Mouse (Mus musculus) lung, postnatal 0 days (tissue): ENCODE measurements around the gene 5730455P16Rik. TPM values are rescaled to one million over a fixed set of nuclear protein-coding genes. Genes with fewer than 3 reads are reported as not detected.

ENCODE experiments used
- ATAC-seq: fragments of 200-750 bp; cut with Nextera tagmentation; 2 replicates; pipeline ENCODE4 v1.8.0; 2017; ENCODE audit warnings: moderate library complexity
- DNase-seq: peaks from one replicate; pipeline ENCODE4 v3.0.0-alpha.2; 2016; ENCODE audit warnings: low spot score
- H3K27ac ChIP-seq: fragments of 300-500 bp; sonication (generic); 2 replicates; pipeline ENCODE4 v1.5.1; 2014; ENCODE audit warnings: antibody characterized with exemption, mild to moderate bottlenecking, low read length, mixed read lengths
- H3K27me3 ChIP-seq: fragments of 300-500 bp; sonication (generic); replicated peaks from 2 replicates; pipeline ENCODE4 v1.6.1; 2014; ENCODE audit warnings: low read length, mixed read lengths; ENCODE audit not compliant: insufficient read depth
- H3K36me3 ChIP-seq: fragments of 300-500 bp; sonication (generic); 2 replicates; pipeline ENCODE4 v1.6.1; 2014; ENCODE audit warnings: low read length, mixed read lengths; ENCODE audit not compliant: insufficient read depth
- H3K4me1 ChIP-seq: fragments of 300-500 bp; sonication (generic); 2 replicates; pipeline ENCODE4 v1.6.1; 2014; ENCODE audit warnings: antibody characterized with exemption, low read depth, low read length, mixed read lengths; ENCODE audit not compliant: insufficient read depth
- H3K4me2 ChIP-seq: fragments of 300-500 bp; sonication (generic); replicated peaks from 2 replicates; pipeline ENCODE4 v1.6.1; 2014; ENCODE audit warnings: low read depth, mild to moderate bottlenecking, low read length, moderate library complexity, mixed read lengths
- H3K4me3 ChIP-seq: fragments of 300-500 bp; sonication (generic); 2 replicates; pipeline ENCODE4 v1.5.1; 2014; ENCODE audit warnings: low read depth, low read length
- H3K9ac ChIP-seq: fragments of 300-500 bp; sonication (generic); replicated peaks from 2 replicates; pipeline ENCODE4 v1.6.1; 2014; ENCODE audit warnings: low read depth, mild to moderate bottlenecking
- H3K9me3 ChIP-seq: fragments of 300-500 bp; sonication (generic); 2 replicates; pipeline ENCODE4 v1.6.1; 2016; ENCODE audit warnings: low read length, mixed read lengths
- CTCF ChIP-seq: IDR thresholded peaks from 2 replicates; pipeline ENCODE4 v1.5.1; 2016; ENCODE audit warnings: antibody characterized with exemption, mild to moderate bottlenecking
- EP300 ChIP-seq: IDR thresholded peaks from 2 replicates; pipeline ENCODE4 v1.6.1; 2016; ENCODE audit warnings: antibody characterized with exemption, mild to moderate bottlenecking, control low read depth
- whole genome bisulfite sequencing: fragments of 180-500 bp; shearing (Covaris S2); extraction: QIAGEN DNeasy Blood & Tissue Kit; methylation state at CpG from one replicate; pipeline ENCODE4 v1.1.7; 2014; 5-methylcytosine and 5-hydroxymethylcytosine counted together
- polyA plus RNA-seq: library from polyadenylated mRNA; unstranded; fragments of >200 nt; fragmentation: Nextera tagmentation; extraction: Ambion mirVana; gene quantifications from 2 replicates; pipeline ENCODE4 v1.2.1, GENCODE M21; 2015

The 5730455P16Rik gene
- polyA plus RNA-seq, 1 experiment from 2014 or later, result 13.3 TPM

- H3K4me3 ChIP-seq, result no peak overlapping the region
- no peaks in the 10 kb centered on the region for H3K9me3 ChIP-seq
- DNase-seq (peak; percentile 54), ATAC-seq (no peak)
- no peaks in the 10 kb centered on the region for H3K27me3 ChIP-seq
- H3K36me3 ChIP-seq, result no peaks in the 10 kb centered on the region
- no peaks in the 10 kb centered on the region for H3K4me1 ChIP-seq
- no peak overlapping the region for H3K4me2 ChIP-seq
- no peak overlapping the region for H3K9ac ChIP-seq
- TF ChIP-seq CTCF (peak; percentile 27; the same call in 1 of the 2 replicates), EP300 (no peak)
- H3K27ac ChIP-seq, result no peak overlapping the region
- 22% methylated on average over 4 of the region's 4 CpGs for WGBS
Observed at GRCm38 (mm10) chr11:80354832-80355231, 23.0 kb downstream of the 5730455P16Rik start.

DNA sequence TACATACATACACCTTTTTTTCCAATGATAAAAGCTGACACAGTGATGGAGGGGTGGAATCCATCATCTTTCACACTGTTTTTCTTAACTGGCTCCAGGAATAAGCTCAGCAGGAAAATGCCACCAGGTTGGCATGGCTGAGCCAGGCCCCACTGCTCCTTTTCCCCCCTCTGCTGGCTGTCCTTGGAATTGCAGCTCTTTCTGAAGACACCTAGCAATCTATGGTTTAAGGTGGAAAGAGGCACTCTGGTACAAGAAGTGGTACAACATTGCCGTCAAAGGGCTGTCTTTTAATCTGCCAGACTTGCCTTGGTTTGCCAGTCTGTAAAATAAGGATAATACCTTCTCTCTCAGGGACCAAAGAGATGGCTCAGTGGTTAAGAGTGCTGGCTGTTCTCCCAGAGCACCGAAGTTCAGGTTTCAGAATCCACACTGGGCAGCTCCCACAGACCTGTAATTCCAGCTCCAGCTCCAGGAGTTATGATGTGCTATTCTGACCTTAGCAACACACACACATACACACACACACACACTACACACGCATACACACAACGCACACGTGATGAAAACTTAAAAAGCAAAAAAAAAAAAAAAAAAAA is 25.9 kb downstream of the 5730455P16Rik start:
- Histone ChIP-seq H3K9ac (no peak overlapping the region), H3K4me1 (no peaks in the 10 kb centered on the region), H3K36me3 (no peaks in the 10 kb centered on the region), H3K4me2 (no peak overlapping the region), H3K9me3 (no peaks in the 10 kb centered on the region), H3K27me3 (no peaks in the 10 kb centered on the region), H3K27ac (no peak overlapping the region), H3K4me3 (no peak overlapping the region)
- ATAC-seq (no peak; the same call in 1 of the 2 replicates), DNase-seq (peak; percentile 63)
- TF ChIP-seq EP300 (no peak), CTCF (peak; percentile 97)
- WGBS, result 67% methylated on average over 5 of the region's 5 CpGs

- H3K4me2 ChIP-seq, result no peak overlapping the region
- no peaks in the 10 kb centered on the region for H3K27me3 ChIP-seq
- DNase-seq (no peak), ATAC-seq (no peak)
- no peaks in the 10 kb centered on the region for H3K4me1 ChIP-seq
- H3K4me3 ChIP-seq, result no peak overlapping the region
- 5% methylated on average over 2 of the region's 2 CpGs for WGBS
- no peaks in the 10 kb centered on the region for H3K36me3 ChIP-seq
- no peak overlapping the region for H3K9ac ChIP-seq
- H3K27ac ChIP-seq, result no peak overlapping the region
- no peaks in the 10 kb centered on the region for H3K9me3 ChIP-seq
- TF ChIP-seq CTCF, result no peak
- no peak for TF ChIP-seq EP300
Observed at GRCm38 (mm10) chr11:80342482-80342881, 35.4 kb downstream of the 5730455P16Rik start.

GRCm38 (mm10) chr11:80336351-80336730 is 41.5 kb downstream of the 5730455P16Rik start:
- DNase-seq, result no peak
- no peak overlapping the region for H3K4me3 ChIP-seq
- H3K4me1 ChIP-seq, result no peaks in the 10 kb centered on the region
- no peak overlapping the region for H3K9ac ChIP-seq
- TF ChIP-seq CTCF, result no peak
- no peak overlapping the region for H3K27ac ChIP-seq
- H3K4me2 ChIP-seq, result no peak overlapping the region
- H3K36me3 ChIP-seq, result no peaks in the 10 kb centered on the region
- no peak for ATAC-seq
- H3K9me3 ChIP-seq, result no peaks in the 10 kb centered on the region
- WGBS, result 19% methylated on average over 6 of the region's 6 CpGs
- H3K27me3 ChIP-seq, result no peaks in the 10 kb centered on the region

- H3K4me3 ChIP-seq, result no peak overlapping the region
- H3K9me3 ChIP-seq, result no peaks in the 10 kb centered on the region
- no peak overlapping the region for H3K27ac ChIP-seq
- ATAC-seq (no peak), DNase-seq (no peak)
- WGBS, result 7% methylated on average over 7 of the region's 7 CpGs
- H3K4me2 ChIP-seq, result no peak overlapping the region
- TF ChIP-seq CTCF (no peak), EP300 (no peak)
- H3K9ac ChIP-seq, result no peak overlapping the region
- no peaks in the 10 kb centered on the region for H3K4me1 ChIP-seq
- H3K27me3 ChIP-seq, result no peaks in the 10 kb centered on the region
- H3K36me3 ChIP-seq, result no peaks in the 10 kb centered on the region
Observed at GRCm38 (mm10) chr11:80335609-80336350, 42.1 kb downstream of the 5730455P16Rik start.

GRCm38 (mm10) chr11:80332709-80333400 is 45.0 kb downstream of the 5730455P16Rik start:
- TF ChIP-seq EP300 (no peak), CTCF (no peak)
- 63% methylated on average over 12 of the region's 12 CpGs for WGBS
- Histone ChIP-seq H3K27me3 (no peaks in the 10 kb centered on the region), H3K9ac (no peak overlapping the region), H3K9me3 (no peaks in the 10 kb centered on the region), H3K27ac (no peak overlapping the region), H3K4me3 (no peak overlapping the region), H3K4me2 (no peak overlapping the region), H3K4me1 (no peaks in the 10 kb centered on the region), H3K36me3 (no peaks in the 10 kb centered on the region)
- DNase-seq, result no peak
- ATAC-seq, result no peak
